Mouse (Mus musculus): ENCODE measurements around the gene Timm8b.
"Not testable (repeated sequence)": the region's sequence is repeated elsewhere in the genome, so short reads cannot be mapped to it uniquely, and the experiment has no call there.

The Timm8b gene

GRCm38 (mm10) chr9:50602055-50602845 lies 1.5 kb upstream of the Timm8b start:
- no peak for DNase-seq (ENCODE audit: low spot score in 2 of 2)

- DNase-seq (ENCODE audit: low spot score in 2 of 2) = no peak
These were observed 251 bp downstream of the Timm8b start for GRCm38 (mm10) chr9:50603998-50604324.

GRCm38 (mm10) chr9:50604338-50604737 lies 628 bp downstream of the Timm8b start:
- DNase-seq (ENCODE audit: low spot score in 2 of 2) = no peak

GRCm38 (mm10) chr9:50612115-50612514 lies 8.4 kb downstream of the Timm8b start:
- no peak for DNase-seq (ENCODE audit: low spot score in 2 of 2)

- no peak for DNase-seq (ENCODE audit: low spot score in 2 of 2)
These were observed 12.5 kb downstream of the Timm8b start for GRCm38 (mm10) chr9:50616161-50616560.

- peak; percentile 71 to 87 for DNase-seq (ENCODE audit: low spot score in 2 of 2)
These were observed 13.3 kb downstream of the Timm8b start, which contains the start of the genes Pih1d2 and Nkapd1 for GRCm38 (mm10) chr9:50616766-50617603. Pih1d2 (plus strand) TSS chr9:50617321. Nkapd1 (minus strand) TSS chr9:50617464.

GRCm38 (mm10) chr9:50617794-50618330 lies 14.2 kb downstream of the Timm8b start:
- DNase-seq (ENCODE audit: low spot score in 2 of 2) = no peak

GRCm38 (mm10) chr9:50630903-50631302 lies 27.2 kb downstream of the Timm8b start:
- DNase-seq (ENCODE audit: low spot score in 2 of 2) = not testable (repeated sequence)

- DNase-seq (ENCODE audit: low spot score in 2 of 2) = no peak
These were observed 28.4 kb downstream of the Timm8b start for GRCm38 (mm10) chr9:50632016-50632688.

GRCm38 (mm10) chr9:50633059-50633458 lies 29.3 kb downstream of the Timm8b start:
- no peak for DNase-seq (ENCODE audit: low spot score in 2 of 2)

- no peak for DNase-seq (ENCODE audit: low spot score in 2 of 2)
These were observed 30.6 kb downstream of the Timm8b start for GRCm38 (mm10) chr9:50634270-50634669.

- no peak for DNase-seq (ENCODE audit: low spot score in 2 of 2)
These were observed 43.2 kb downstream of the Timm8b start for GRCm38 (mm10) chr9:50646826-50647370.

GRCm38 (mm10) chr9:50650503-50650902 lies 46.8 kb downstream of the Timm8b start:
- no peak for DNase-seq (ENCODE audit: low spot score in 2 of 2)
